Mouse (Mus musculus): Measurements from ENCODE around the gene Pigt. TPM values are rescaled to one million over a fixed set of nuclear protein-coding genes. Genes with fewer than 3 reads are reported as not detected.

The Pigt gene
- total RNA-seq, 2 experiments from 2014 or later = 133 to 134 TPM

DNA sequence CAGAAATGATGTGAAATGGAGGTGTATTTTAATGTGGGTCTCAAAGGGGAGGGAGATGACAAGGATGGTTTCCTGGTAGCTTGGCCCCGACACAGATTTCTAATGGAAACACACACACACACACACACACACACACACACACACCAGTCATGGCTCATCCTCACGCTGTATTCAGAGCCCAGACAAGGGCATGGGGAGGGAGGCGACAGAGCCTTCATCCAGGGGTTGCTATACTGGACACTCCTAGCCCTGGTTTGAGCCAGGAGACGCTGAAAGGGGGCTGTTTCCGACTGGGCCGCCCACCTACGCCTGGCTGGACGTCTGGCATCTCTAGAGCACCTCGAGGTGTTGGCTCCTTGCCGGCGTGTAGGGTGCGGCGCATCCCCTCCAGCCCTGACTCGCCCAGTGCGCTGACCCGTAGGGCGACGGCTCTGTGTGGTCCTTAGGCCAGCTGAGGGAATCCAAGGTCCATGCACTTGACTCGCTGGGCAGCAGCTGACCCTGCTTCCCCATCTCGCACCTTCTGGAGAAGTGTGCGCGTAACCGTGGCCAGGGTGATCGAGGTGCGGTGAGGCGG is 11.6 kb upstream of the Pigt start, which contains the start of gene Dbndd2:
Dbndd2 (plus strand) TSS at position 426 of the 577 bp plus-strand sequence.
- no peak for DNase-seq (ENCODE audit: low spot score in 2 of 2)

DNA sequence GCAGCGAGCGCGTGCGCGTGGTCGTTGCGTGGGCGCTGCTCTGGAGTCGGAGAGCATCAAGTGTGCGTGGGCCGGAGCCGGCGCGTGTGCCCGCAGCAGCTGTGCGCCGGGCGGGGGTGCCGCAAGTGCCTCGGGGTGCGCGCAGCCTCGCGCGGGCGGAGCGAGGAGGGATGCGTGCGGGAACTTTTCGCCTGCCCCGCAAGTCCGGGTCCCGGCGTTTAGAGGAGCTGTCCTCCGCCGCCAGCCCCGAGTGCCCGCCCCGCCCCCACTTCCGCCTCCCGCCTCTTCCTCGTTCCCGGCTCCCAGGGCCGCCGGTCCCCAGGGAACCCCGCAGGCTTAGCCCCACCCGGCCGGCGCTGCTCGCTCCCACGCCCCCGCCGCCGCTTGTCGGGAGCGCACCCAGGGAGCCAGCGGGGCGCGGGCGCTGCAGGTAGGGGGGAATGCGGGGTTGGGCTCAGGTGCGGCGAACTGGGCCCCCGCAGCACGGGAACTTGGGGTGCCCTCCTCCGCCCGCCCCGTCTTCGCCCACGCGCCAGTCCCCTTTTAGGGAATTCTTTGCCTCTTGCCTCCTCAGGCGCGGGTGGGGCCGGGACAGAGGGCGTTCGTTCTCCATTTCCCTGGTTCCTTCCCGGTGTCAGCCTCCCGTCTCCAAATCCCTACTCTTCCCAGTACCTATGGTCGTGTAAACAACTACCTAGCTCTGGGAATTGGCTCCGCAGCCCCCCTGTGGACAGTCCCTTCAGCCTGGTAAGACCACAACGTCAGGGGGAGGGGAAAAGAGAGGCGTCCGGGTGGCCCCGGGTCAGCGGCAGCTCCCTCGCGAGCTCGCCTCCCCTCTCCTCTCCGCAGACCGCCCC is 10.8 kb upstream of the Pigt start:
- DNase-seq (ENCODE audit: low spot score in 2 of 2) = no peak

- DNase-seq (ENCODE audit: low spot score in 2 of 2) = no peak
Observed at GRCm38 (mm10) chr2:164487115-164487527, 10.2 kb upstream of the Pigt start.

DNA sequence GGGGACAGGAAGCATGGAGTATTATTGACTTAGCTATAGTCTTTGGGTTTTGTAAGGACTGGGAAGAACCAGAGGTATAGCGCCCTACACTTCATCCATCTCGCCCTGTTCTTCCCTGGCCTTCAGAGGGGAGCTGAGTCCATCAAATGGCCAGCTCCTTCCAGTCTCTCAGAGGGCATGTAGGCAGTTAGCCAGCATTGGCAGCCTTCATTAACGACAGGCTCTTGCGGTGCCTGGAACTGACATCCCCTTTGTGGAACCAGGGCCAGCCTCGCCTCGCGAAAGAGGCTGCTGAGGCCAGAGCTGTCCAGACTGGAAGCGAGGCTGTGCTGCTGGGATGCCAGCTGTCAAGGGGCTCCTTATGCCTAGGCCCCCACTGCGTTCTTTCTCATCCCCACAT is 9.5 kb upstream of the Pigt start:
- no peak for DNase-seq (ENCODE audit: low spot score in 2 of 2)

DNA sequence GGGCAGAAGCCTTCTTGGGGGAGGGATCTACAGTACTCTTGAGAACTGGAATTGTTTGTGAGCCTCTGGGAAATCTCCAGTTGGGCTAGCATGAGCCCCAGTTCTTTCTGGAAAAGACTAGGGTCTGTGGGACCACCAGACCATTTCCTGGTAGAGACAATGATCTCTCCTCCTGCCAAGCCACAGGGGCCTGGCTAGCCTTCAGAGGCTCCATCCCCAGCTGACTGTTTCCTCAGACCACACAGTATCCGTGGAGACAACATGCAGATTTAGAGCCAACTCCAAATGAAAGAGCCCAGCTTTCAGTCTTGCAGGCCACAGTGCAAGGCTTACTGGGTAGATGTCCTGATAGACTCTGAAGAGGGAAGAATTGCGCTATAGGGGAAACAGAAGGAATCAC is 3.2 kb upstream of the Pigt start:
- no peak for DNase-seq (ENCODE audit: low spot score in 2 of 2)

DNA sequence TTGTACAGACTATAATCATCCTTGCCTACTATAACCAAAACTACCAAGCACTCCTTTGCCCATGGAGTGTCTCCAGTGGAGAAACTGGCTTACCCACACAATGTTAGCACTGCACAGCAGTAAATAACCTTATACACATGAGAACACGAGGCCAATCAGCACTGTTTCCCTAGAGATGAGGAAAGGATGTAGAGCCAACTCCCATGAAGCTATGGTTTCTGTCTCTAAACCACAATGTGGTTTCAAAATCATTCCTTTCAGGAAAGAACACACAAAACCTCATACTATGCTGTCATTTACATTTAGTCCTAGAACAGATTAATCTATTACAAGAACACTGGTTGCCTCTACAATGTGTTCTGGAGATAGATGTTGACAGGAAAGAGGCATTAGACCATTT is 989 bp upstream of the Pigt start:
- no peak for DNase-seq (ENCODE audit: low spot score in 2 of 2)

DNA sequence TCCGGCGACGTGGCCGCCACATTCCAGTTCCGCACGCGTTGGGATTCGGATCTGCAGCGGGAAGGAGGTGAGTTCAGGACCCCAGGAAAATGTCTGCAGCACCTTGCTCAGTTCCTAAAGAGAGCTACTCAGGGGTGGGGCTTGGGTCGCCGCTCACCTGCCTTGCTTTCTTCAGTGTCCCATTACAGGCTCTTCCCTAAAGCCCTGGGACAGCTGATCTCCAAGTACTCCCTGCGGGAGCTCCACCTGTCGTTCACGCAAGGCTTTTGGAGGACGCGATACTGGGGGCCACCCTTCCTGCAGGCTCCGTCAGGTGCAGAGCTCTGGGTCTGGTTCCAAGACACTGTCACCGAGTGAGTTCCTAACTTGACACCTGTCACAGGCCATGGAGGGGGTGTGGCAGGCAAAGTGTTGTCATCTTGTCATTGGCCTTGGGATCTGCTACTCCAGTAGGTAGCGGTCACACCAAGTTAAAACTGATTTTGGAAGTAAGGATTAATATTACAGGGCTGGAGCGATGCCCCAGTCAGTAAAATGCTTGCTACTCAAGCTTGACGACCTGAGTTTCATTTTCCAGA is 460 bp downstream of the Pigt start:
- no peak for DNase-seq (ENCODE audit: low spot score in 2 of 2)

- DNase-seq (ENCODE audit: low spot score in 2 of 2) = no peak
Observed at GRCm38 (mm10) chr2:164499317-164499716, 2.0 kb downstream of the Pigt start.

DNA sequence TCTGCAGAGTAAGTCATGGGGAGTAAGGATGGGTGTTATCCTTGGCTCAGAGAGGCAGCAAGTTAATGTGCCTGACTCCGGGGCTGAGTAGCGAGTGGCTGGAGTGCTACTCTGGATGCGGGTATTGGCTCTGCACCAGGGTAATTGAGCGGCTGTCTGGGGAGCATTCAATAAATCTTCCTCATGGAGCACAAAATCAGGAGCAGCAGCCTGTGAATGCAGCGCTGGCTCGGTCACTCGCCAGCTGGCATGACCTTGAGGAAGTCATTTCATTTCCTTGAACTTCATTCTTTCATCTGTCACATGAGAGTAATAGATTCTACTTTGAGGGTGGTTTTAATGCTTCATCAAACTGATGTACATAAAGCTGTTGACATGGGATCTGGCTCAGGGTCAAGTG is 3.2 kb downstream of the Pigt start:
- DNase-seq (ENCODE audit: low spot score in 2 of 2) = peak in 1 of 2 experiments; percentile 28

- no peak for DNase-seq (ENCODE audit: low spot score in 2 of 2)
Observed at GRCm38 (mm10) chr2:164504919-164505318, 7.6 kb downstream of the Pigt start.

- DNase-seq (ENCODE audit: low spot score in 2 of 2) = no peak
Observed at GRCm38 (mm10) chr2:164505619-164506347, 8.5 kb downstream of the Pigt start.

GRCm38 (mm10) chr2:164507811-164508210 is 10.5 kb downstream of the Pigt start:
- DNase-seq (ENCODE audit: low spot score in 2 of 2) = no peak

DNA sequence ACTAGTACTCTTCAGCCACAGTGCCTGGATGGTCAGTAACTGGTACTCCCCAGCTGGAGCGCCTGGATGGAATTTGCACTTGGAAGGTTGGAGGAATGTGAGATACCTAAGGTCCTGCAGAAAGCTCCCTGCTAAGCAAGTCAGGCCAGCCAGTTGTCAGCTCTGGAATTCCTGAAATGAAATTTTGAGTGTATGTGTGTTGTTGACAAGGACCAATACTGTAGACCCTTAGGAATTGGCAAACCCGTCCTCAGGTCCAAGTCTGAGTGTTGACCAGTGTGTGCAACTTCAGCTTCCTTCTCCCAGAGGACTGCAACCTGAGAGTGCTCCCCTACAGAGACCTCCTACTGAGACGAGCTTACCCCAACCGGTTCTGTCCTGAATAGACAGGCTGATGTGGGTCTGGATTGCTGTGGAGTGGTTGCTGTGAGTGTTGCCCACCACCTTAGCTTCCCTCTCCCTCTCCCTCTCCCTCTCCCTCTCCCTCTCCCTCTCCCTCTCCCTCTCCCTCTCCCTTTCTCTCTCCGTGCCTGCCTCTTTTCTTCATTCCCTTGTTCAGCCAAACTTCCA is 13.4 kb downstream of the Pigt start:
- DNase-seq (ENCODE audit: low spot score in 2 of 2) = no peak

DNA sequence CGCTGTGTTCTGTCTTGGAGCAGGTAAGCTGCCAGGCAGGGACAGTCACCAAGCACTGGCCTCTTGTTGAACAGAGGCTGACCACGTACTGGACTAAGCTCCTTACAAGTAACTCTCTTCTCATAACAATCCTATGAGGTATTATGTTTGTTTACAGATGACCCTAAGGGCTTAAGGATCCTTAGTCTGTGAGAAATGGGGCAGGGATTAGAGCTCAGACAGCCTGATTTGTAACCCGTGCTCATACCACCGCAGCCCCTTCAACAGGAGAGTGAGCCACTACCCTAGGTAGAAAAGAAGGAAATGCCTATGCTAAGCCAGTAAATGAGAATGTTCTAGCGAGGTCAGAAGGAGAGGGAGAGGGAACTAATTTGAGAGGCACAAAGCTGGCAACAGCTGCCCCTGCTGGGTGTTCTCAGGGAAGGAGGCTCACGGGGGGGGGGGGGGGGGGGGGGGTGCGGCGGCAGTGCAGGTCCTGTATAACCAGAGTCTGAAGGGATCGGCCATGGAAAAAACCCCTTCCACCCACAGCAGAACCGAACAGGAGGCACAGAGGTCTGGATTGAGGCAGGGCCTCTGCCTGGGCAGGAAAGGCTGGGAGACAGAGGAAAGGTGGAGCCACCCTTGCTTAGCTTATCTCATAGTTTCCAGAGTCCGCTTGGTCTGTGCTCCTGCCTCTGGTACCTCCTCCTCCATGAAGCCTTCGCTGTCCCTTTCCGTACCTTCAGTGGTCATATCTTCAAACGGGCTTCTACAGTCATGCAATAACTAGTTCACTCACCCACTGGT is 15.0 kb downstream of the Pigt start:
- no peak for DNase-seq (ENCODE audit: low spot score in 2 of 2)

- no peak for DNase-seq (ENCODE audit: low spot score in 2 of 2)
Observed at GRCm38 (mm10) chr2:164513389-164513788, 16.1 kb downstream of the Pigt start.

DNA sequence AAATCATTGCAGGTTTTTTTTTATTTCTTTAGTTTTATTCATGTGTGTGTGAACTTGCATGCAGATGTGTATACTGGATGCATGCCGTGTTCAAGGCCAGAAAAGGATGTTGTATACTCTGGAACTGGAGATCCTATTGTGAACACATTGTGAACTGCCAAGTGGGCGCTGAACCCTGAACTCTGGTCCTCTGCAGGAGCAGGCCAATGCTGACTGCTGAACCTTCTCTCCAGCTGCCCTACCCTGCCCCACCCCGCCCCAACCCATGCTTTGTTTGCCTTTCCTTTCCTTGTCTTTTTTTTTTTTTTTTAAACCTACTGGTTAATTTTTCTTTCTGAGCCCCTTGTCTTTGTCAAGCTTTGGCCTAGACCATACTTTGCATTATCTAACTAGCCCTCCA is 17.6 kb downstream of the Pigt start:
- DNase-seq (ENCODE audit: low spot score in 2 of 2) = no peak

DNA sequence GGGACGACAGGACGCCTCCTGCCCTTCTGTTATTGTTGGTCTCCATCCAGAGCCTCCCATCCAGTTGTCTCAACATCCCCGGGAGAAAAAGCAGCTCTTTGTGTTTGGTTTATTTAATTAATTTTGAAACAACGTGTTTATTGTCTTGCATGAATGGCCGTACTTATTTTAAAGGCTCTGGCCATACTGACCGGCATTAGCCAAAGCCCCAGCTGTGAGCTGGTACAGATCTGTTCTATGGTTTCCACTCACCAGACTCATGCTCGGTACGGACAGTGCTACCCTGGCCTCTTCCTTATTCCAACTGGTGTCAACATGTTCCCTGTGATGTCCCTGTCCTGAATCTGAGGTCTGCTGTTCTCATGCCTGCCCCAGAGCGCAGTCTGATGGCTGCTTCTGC is 18.6 kb downstream of the Pigt start:
- DNase-seq (ENCODE audit: low spot score in 2 of 2) = no peak

DNA sequence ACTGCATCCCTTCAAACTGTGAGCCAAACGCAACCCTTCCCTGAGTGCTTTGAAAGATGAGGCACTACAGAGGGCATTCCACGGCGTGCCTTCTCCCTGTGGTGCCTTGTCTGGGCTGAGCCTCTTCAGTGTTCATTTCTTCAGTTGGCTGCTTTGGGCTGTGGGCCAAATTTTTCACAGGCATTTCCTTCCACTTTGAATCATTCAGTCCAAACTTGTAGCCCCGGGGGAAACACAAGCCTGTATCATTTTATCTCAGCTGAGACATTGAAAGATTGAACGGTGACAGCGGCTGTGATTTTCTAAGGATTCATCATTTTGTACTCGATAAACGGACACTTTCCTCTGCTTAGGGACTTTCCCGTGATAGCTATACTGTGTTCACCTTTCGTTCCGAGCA is 19.3 kb downstream of the Pigt start:
- DNase-seq (ENCODE audit: low spot score in 2 of 2) = no peak

GRCm38 (mm10) chr2:164517485-164518221 is 20.3 kb downstream of the Pigt start:
- peak; percentile 38 to 42 for DNase-seq (ENCODE audit: low spot score in 2 of 2)
